Mouse (Mus musculus): Measurements from ENCODE around the gene Mgat3. TPM values are rescaled to one million over a fixed set of nuclear protein-coding genes. Genes with fewer than 3 reads are reported as not detected.

Mgat3 gene
- polyA plus RNA-seq, 1 experiment from 2014 or later = 12.3 TPM

DNA sequence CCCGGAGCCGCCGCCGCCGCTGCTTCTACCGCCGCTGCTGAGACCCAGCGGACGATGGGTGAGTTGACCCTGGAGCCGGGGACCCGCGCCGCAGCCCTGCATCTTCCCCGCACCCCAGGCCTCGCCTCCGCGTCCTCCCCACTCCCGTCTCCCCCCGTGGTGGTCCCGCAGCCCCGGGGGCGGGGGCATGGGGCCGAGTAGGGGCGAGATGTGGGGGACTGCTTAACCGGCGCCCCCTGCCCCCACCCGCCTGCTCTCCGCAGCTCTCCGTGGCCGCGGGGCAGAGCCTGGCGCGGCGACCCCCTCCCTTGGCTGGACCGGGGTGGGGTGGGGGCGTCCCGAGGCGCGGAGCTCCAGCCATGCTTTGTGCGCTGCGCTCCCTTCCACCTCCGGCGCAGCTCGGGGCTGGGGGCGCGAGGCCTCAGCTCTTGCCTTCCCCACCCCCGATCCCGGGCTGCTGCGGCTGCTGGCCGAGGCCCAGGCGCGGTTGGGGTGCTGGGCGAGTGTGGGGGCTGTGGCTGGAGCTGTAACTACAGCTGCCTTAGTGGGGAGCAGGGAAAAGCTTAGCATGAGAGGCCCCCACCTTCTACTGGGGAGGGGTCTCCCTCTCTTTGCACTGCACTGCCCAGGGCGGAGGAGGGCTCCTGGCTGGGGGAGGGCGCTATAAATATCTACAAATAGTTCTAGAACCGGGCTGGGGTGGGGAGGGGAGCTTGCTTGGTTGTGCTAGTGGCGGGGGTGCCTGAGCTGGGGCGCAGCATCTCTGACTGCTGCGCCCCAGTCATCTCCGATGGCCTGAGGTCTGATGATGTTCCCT, 468 bp downstream of the Mgat3 start:
- DNase-seq (ENCODE audit: low spot score) (peak; percentile 63), ATAC-seq (ENCODE audit: insufficient read depth, low FRiP score, low TSS enrichment) (peak; percentile 60)
- Histone ChIP-seq H3K9me3 (ENCODE audit: control insufficient read depth, low read length) (no peaks in the 10 kb centered on the region), H3K27me3 (ENCODE audit: control insufficient read depth, insufficient read depth, low read length) (no peaks in the 10 kb centered on the region), H3K9ac (ENCODE audit: low read length) (peak overlapping the region; percentile 96), H3K4me1 (ENCODE audit: control insufficient read depth, insufficient read depth, low read length) (peaks cover 11% of the 10 kb centered on the region), H3K36me3 (ENCODE audit: control insufficient read depth, insufficient read depth, low read length) (no peaks in the 10 kb centered on the region), H3K4me3 (ENCODE audit: low read depth, low read length) (peak overlapping the region; percentile 79), H3K27ac (ENCODE audit: low read depth, low read length) (peak overlapping the region; percentile 91), H3K4me2 (ENCODE audit: low read depth) (peak overlapping the region; percentile 92)
- WGBS = under 1% methylated on average over 40 of the region's 60 CpGs

GRCm38 (mm10) chr15:80174598-80174875, 1.0 kb downstream of the Mgat3 start:
- peak overlapping the region; percentile 92 for H3K4me2 ChIP-seq (ENCODE audit: low read depth)
- peak overlapping the region; percentile 79 for H3K4me3 ChIP-seq (ENCODE audit: low read depth, low read length)
- under 1% methylated on average over 5 of the region's 5 CpGs for WGBS
- ATAC-seq (ENCODE audit: insufficient read depth, low FRiP score, low TSS enrichment) (no peak), DNase-seq (ENCODE audit: low spot score) (peak; percentile 24)
- no peaks in the 10 kb centered on the region for H3K9me3 ChIP-seq (ENCODE audit: control insufficient read depth, low read length)
- H3K27ac ChIP-seq (ENCODE audit: low read depth, low read length) = no peak overlapping the region
- no peaks in the 10 kb centered on the region for H3K36me3 ChIP-seq (ENCODE audit: control insufficient read depth, insufficient read depth, low read length)
- peaks cover 11% of the 10 kb centered on the region for H3K4me1 ChIP-seq (ENCODE audit: control insufficient read depth, insufficient read depth, low read length)
- H3K9ac ChIP-seq (ENCODE audit: low read length) = peak overlapping the region; percentile 96
- no peaks in the 10 kb centered on the region for H3K27me3 ChIP-seq (ENCODE audit: control insufficient read depth, insufficient read depth, low read length)

DNA sequence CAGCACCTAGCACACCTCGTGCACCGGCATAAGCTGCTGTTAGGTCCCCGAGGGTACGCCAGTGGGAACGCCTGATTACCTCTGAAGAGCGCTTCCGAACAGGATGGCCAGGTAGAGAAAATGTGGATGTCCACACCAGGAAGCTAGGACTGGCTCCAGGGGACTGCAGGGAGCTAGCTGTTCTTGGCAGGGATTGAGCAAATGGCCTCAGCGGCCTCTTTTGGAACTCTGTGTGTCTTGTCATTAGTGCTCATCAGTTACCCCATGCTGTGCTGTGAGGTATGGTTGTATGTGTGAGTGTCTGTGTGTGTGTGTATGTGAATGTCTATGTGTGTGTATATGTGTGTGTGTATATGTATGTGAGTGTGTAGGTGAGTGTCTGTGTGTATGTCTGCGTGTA, 1.8 kb downstream of the Mgat3 start:
- Histone ChIP-seq H3K4me1 (ENCODE audit: control insufficient read depth, insufficient read depth, low read length) (peaks cover 11% of the 10 kb centered on the region), H3K9me3 (ENCODE audit: control insufficient read depth, low read length) (no peaks in the 10 kb centered on the region), H3K27me3 (ENCODE audit: control insufficient read depth, insufficient read depth, low read length) (no peaks in the 10 kb centered on the region), H3K9ac (ENCODE audit: low read length) (no peak overlapping the region), H3K36me3 (ENCODE audit: control insufficient read depth, insufficient read depth, low read length) (no peaks in the 10 kb centered on the region), H3K4me3 (ENCODE audit: low read depth, low read length) (peak overlapping the region; percentile 79), H3K4me2 (ENCODE audit: low read depth) (peak overlapping the region; percentile 92), H3K27ac (ENCODE audit: low read depth, low read length) (no peak overlapping the region)
- WGBS = 77% methylated on average over 9 of the region's 9 CpGs
- ATAC-seq (ENCODE audit: insufficient read depth, low FRiP score, low TSS enrichment) (no peak), DNase-seq (ENCODE audit: low spot score) (no peak)

DNA sequence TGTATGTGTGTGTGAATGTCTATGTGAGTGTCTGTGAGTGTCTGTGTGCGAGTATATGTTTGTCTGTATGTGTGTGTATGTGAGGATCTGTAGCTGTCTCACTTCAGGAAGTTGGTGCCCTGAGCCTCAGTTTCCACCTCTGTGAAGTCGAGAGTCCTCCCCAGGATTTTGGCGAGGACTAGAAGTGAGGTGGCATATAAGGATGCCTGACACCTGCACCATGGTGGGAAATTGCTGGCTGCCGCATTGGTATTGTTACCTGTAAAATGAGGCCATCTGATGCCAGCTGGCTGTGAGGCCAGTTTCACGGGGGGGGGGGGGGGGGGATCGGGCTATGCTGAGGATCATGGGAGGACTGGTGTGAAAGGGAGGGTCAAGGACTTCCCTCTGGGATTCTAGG, 2.2 kb downstream of the Mgat3 start:
- H3K9ac ChIP-seq (ENCODE audit: low read length) = no peak overlapping the region
- H3K27me3 ChIP-seq (ENCODE audit: control insufficient read depth, insufficient read depth, low read length) = no peaks in the 10 kb centered on the region
- no peak for ATAC-seq (ENCODE audit: insufficient read depth, low FRiP score, low TSS enrichment)
- no peak for DNase-seq (ENCODE audit: low spot score)
- no peaks in the 10 kb centered on the region for H3K9me3 ChIP-seq (ENCODE audit: control insufficient read depth, low read length)
- no peak overlapping the region for H3K4me3 ChIP-seq (ENCODE audit: low read depth, low read length)
- no peaks in the 10 kb centered on the region for H3K36me3 ChIP-seq (ENCODE audit: control insufficient read depth, insufficient read depth, low read length)
- no peak overlapping the region for H3K4me2 ChIP-seq (ENCODE audit: low read depth)
- no peak overlapping the region for H3K27ac ChIP-seq (ENCODE audit: low read depth, low read length)
- 72% methylated on average over 6 of the region's 6 CpGs for WGBS
- H3K4me1 ChIP-seq (ENCODE audit: control insufficient read depth, insufficient read depth, low read length) = peaks cover 11% of the 10 kb centered on the region

- ATAC-seq (ENCODE audit: insufficient read depth, low FRiP score, low TSS enrichment) (no peak), DNase-seq (ENCODE audit: low spot score) (no peak)
- Histone ChIP-seq H3K4me2 (ENCODE audit: low read depth) (no peak overlapping the region), H3K4me1 (ENCODE audit: control insufficient read depth, insufficient read depth, low read length) (no peaks in the 10 kb centered on the region), H3K27ac (ENCODE audit: low read depth, low read length) (no peak overlapping the region), H3K9me3 (ENCODE audit: control insufficient read depth, low read length) (no peaks in the 10 kb centered on the region), H3K36me3 (ENCODE audit: control insufficient read depth, insufficient read depth, low read length) (peaks cover 2% of the 10 kb centered on the region; the same call in 1 of the 2 replicates), H3K4me3 (ENCODE audit: low read depth, low read length) (no peak overlapping the region), H3K9ac (ENCODE audit: low read length) (no peak overlapping the region), H3K27me3 (ENCODE audit: control insufficient read depth, insufficient read depth, low read length) (no peaks in the 10 kb centered on the region)
- WGBS = 95% methylated on average over 7 of the region's 7 CpGs
Observed at GRCm38 (mm10) chr15:80181561-80181960, 8.0 kb downstream of the Mgat3 start.

- no peaks in the 10 kb centered on the region for H3K9me3 ChIP-seq (ENCODE audit: control insufficient read depth, low read length)
- H3K27me3 ChIP-seq (ENCODE audit: control insufficient read depth, insufficient read depth, low read length) = no peaks in the 10 kb centered on the region
- no peak overlapping the region for H3K4me2 ChIP-seq (ENCODE audit: low read depth)
- no peak overlapping the region for H3K27ac ChIP-seq (ENCODE audit: low read depth, low read length)
- H3K4me3 ChIP-seq (ENCODE audit: low read depth, low read length) = no peak overlapping the region
- 93% methylated on average over 4 of the region's 4 CpGs for WGBS
- no peak overlapping the region for H3K9ac ChIP-seq (ENCODE audit: low read length)
- ATAC-seq (ENCODE audit: insufficient read depth, low FRiP score, low TSS enrichment) (no peak), DNase-seq (ENCODE audit: low spot score) (no peak)
- H3K4me1 ChIP-seq (ENCODE audit: control insufficient read depth, insufficient read depth, low read length) = no peaks in the 10 kb centered on the region
- peaks cover 2% of the 10 kb centered on the region; the same call in 1 of the 2 replicates for H3K36me3 ChIP-seq (ENCODE audit: control insufficient read depth, insufficient read depth, low read length)
Observed at GRCm38 (mm10) chr15:80182072-80182700, 8.7 kb downstream of the Mgat3 start.

DNA sequence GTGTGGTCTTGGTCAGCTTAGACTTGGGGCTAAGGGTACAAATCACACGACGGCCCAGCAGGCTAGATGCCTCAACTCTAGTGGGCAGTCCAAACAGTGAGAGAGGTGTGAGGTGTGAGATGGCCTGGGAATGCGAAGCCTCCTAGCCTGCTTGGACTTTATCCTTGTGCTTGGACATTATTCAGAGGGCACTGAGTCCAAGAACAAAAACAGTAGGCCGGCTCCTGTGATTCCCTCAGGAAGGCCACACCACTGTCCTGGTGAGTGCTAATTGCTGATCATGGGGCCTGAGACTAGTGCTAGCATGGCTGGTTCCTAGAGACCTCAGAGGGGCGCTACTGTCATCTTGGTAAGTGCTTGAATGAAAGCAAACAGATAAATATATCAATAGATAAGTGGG, 15.4 kb downstream of the Mgat3 start:
- H3K27ac ChIP-seq (ENCODE audit: low read depth, low read length) = no peak overlapping the region
- no peaks in the 10 kb centered on the region for H3K4me1 ChIP-seq (ENCODE audit: control insufficient read depth, insufficient read depth, low read length)
- H3K27me3 ChIP-seq (ENCODE audit: control insufficient read depth, insufficient read depth, low read length) = no peaks in the 10 kb centered on the region
- H3K9me3 ChIP-seq (ENCODE audit: control insufficient read depth, low read length) = no peaks in the 10 kb centered on the region
- DNase-seq (ENCODE audit: low spot score) (no peak), ATAC-seq (ENCODE audit: insufficient read depth, low FRiP score, low TSS enrichment) (no peak)
- H3K9ac ChIP-seq (ENCODE audit: low read length) = no peak overlapping the region
- WGBS = 77% methylated on average over 5 of the region's 5 CpGs
- no peak overlapping the region for H3K4me3 ChIP-seq (ENCODE audit: low read depth, low read length)
- no peaks in the 10 kb centered on the region for H3K36me3 ChIP-seq (ENCODE audit: control insufficient read depth, insufficient read depth, low read length)
- H3K4me2 ChIP-seq (ENCODE audit: low read depth) = no peak overlapping the region

- no peaks in the 10 kb centered on the region for H3K9me3 ChIP-seq (ENCODE audit: control insufficient read depth, low read length)
- H3K36me3 ChIP-seq (ENCODE audit: control insufficient read depth, insufficient read depth, low read length) = no peaks in the 10 kb centered on the region
- no peak overlapping the region for H3K4me2 ChIP-seq (ENCODE audit: low read depth)
- 72% methylated on average over 4 of the region's 4 CpGs for WGBS
- no peak overlapping the region for H3K9ac ChIP-seq (ENCODE audit: low read length)
- H3K4me3 ChIP-seq (ENCODE audit: low read depth, low read length) = no peak overlapping the region
- no peaks in the 10 kb centered on the region for H3K27me3 ChIP-seq (ENCODE audit: control insufficient read depth, insufficient read depth, low read length)
- ATAC-seq (ENCODE audit: insufficient read depth, low FRiP score, low TSS enrichment) (no peak), DNase-seq (ENCODE audit: low spot score) (no peak)
- no peaks in the 10 kb centered on the region for H3K4me1 ChIP-seq (ENCODE audit: control insufficient read depth, insufficient read depth, low read length)
- H3K27ac ChIP-seq (ENCODE audit: low read depth, low read length) = no peak overlapping the region
Observed at GRCm38 (mm10) chr15:80190075-80190474, 16.6 kb downstream of the Mgat3 start.

Measured in neural tube, embryonic 11.5 days (tissue).